Mouse (Mus musculus) kidney, embryonic 15.5 days (tissue): Measurements from ENCODE around the gene 1700042G07Rik. TPM values are rescaled to one million over a fixed set of nuclear protein-coding genes. Genes with fewer than 3 reads are reported as not detected.

ENCODE experiments used
- ATAC-seq: fragments of 200-750 bp; cut with Nextera tagmentation; replicated peaks from 2 replicates; pipeline ENCODE4 v1.8.0; 2017; ENCODE audit warnings: moderate TSS enrichment; ENCODE audit not compliant: low FRiP score
- H3K27ac ChIP-seq: fragments of 300-500 bp; sonication (generic); 2 replicates; pipeline ENCODE4 v1.5.1; 2015; ENCODE audit warnings: mild to moderate bottlenecking, inconsistent platforms
- H3K27me3 ChIP-seq: fragments of 300-500 bp; sonication (generic); 2 replicates; pipeline ENCODE4 v1.6.1; 2015; ENCODE audit warnings: inconsistent platforms
- H3K36me3 ChIP-seq: fragments of 300-500 bp; sonication (generic); 2 replicates; pipeline ENCODE4 v1.6.1; 2015; ENCODE audit warnings: inconsistent platforms
- H3K4me1 ChIP-seq: fragments of 300-500 bp; sonication (generic); 2 replicates; pipeline ENCODE4 v1.6.1; 2015; ENCODE audit warnings: inconsistent platforms
- H3K4me2 ChIP-seq: fragments of 300-500 bp; sonication (generic); 2 replicates; pipeline ENCODE4 v1.6.1; 2015; ENCODE audit warnings: moderate library complexity, mild to moderate bottlenecking, inconsistent platforms
- H3K4me3 ChIP-seq: fragments of 300-500 bp; sonication (generic); replicated peaks from 2 replicates; pipeline ENCODE4 v1.5.1; 2015; ENCODE audit warnings: mild to moderate bottlenecking, inconsistent platforms
- H3K9ac ChIP-seq: fragments of 300-500 bp; sonication (generic); 2 replicates; pipeline ENCODE4 v1.6.1; 2015; ENCODE audit warnings: mild to moderate bottlenecking, inconsistent platforms
- H3K9me3 ChIP-seq: fragments of 300-500 bp; sonication (generic); replicated peaks from 2 replicates; pipeline ENCODE4 v1.6.1; 2016; ENCODE audit warnings: inconsistent platforms
- WGBS: fragments of 180-500 bp; shearing (Covaris S2); methylation state at CpG from one replicate; pipeline ENCODE4 v1.1.7; 2015; ENCODE audit warnings: mixed read lengths; 5-methylcytosine and 5-hydroxymethylcytosine counted together
- polyA plus RNA-seq: library from polyadenylated mRNA; unstranded; fragments of >200 nt; fragmentation: Nextera tagmentation; extraction: Ambion mirVana; gene quantifications from 2 replicates; pipeline ENCODE4 v1.2.1, GENCODE M21; 2015

1700042G07Rik gene
- polyA plus RNA-seq, 1 experiment from 2014 or later: not detected

DNA sequence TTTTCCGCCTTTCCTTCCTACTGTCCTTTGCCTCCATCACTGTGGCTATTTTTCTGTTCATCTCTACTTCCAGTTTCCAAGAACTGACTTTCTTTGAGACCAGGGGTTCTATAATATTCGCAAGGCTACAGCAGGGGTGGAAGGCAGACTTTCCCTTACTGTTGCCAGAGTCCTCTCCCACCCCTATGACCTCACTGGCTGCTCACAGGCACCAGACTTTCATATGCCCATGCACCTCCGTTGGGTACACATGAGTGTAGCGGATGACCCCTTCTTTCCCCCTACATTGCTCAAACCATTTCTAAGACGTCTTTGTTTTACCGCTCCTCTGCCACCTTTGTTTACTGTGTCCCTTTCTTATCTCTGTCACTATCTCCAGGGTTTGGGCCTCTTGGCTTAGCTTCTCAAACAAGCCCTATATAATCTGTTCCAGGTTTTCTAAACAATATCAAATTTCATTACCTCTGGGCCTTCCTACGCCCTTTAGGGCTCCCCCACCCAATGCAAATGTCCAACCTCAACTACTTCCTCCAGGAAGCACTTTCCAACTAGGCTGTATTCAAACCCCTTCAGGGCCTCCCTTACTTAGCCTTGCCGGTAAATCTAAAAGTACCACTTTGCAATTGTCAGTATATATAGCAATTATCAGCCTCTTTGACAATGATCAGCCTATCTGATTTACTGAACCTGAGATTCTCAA, 7.3 kb upstream of the 1700042G07Rik start:
- Histone ChIP-seq H3K9me3 (no peaks in the 10 kb centered on the region), H3K9ac (no peak overlapping the region), H3K4me2 (no peak overlapping the region), H3K27me3 (no peaks in the 10 kb centered on the region), H3K4me1 (peaks cover 26% of the 10 kb centered on the region), H3K27ac (no peak overlapping the region), H3K4me3 (no peak overlapping the region), H3K36me3 (0 out of 2 replicates have a peak, but pooled peaks cover 4% of the 10 kb centered on the region)
- ATAC-seq: no peak
- 52% methylated on average over 8 of the region's 8 CpGs for WGBS

DNA sequence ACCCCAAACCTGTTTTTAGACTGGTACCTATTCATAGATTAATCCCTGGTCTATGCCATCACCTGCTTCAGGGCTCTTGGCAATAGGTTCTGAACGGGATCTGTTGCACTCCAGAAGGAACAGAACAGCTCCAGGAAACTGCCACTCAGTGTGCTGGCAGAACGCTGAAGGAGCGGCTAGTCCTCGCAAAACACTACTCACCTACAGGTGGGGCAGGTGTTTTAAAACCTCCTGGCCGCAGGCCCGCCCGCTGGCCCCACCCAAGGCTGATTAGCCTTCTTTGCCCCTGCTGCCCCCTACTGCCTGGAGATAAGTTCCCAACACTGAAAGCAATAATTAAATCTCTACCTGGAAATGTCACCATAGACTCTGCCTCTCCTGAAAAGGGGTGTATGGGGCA, 5.8 kb upstream of the 1700042G07Rik start, which contains the start of gene Tspan1:
Gene Tspan1, minus strand, starts transcription at position 198 of the 400 bp plus-strand sequence.
- Histone ChIP-seq H3K4me1 (peaks cover 21% of the 10 kb centered on the region), H3K4me3 (no peak within 1 kb of the TSS), H3K36me3 (no peaks in the 10 kb centered on the region), H3K27me3 (no peaks in the 10 kb centered on the region), H3K9me3 (no peaks in the 10 kb centered on the region), H3K9ac (no peak within 1 kb of the TSS), H3K4me2 (no peak within 1 kb of the TSS), H3K27ac (no peak within 1 kb of the TSS)
- no peak for ATAC-seq
- WGBS: 37% methylated on average over 7 of the region's 7 CpGs

DNA sequence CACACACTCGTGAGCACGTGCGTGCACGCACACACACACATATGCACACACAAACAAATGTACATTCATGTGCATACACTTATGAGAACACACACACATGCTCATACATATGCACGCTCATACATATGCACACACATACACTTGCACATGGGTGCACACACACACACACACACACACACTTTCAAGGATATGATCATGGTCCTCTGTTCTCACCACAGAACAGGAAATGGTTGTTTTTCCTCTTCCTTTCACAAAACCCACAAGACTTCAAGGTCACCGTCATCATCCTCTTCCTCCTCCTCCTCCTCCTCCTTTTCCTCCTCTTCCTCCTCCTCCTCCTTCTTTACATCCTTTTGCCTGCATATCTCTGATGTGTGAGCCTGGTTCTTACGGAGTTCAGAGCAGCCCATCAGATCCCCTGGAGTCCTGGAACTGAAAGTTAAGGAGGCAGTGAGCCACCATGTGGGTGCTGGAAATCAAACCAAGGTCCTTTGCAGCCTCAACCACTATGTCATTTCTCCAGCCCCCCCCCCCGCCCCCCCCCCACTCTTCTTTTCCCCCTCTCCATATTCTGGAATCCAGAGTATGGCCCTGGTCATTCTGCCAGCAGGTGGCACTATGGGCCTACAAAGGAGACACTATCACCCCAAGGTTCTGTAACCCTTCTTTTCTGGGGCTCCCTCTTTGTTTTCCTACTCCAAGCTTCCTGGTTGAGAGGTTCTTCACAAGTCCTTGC, 4.4 kb upstream of the 1700042G07Rik start:
- Histone ChIP-seq H3K27me3 (no peaks in the 10 kb centered on the region), H3K9ac (no peak overlapping the region), H3K9me3 (no peaks in the 10 kb centered on the region), H3K36me3 (no peaks in the 10 kb centered on the region), H3K4me3 (no peak overlapping the region), H3K4me1 (peaks cover 18% of the 10 kb centered on the region), H3K27ac (no peak overlapping the region), H3K4me2 (no peak overlapping the region)
- 82% methylated on average over 7 of the region's 8 CpGs for WGBS
- peak; percentile 45; the same call in 1 of the 2 replicates for ATAC-seq

DNA sequence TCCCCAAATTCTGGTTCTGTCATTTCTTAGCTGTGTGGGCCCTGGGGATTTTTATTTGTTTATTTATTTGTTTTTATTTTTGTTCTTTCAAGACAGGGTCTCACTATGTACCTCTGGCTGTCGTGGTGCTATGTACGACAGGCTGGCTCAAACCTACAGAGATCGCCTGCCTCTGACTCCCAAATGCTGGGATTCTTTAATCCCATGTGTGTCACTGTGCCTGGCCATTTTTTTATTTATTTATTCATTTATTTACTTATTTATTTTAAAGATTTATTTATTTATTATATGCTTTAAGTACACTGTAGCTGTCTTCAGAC, 3.9 kb upstream of the 1700042G07Rik start:
- WGBS: 76% methylated on average over 3 of the region's 3 CpGs
- H3K36me3 ChIP-seq: no peaks in the 10 kb centered on the region
- no peak overlapping the region for H3K27ac ChIP-seq
- H3K4me3 ChIP-seq: no peak overlapping the region
- H3K4me2 ChIP-seq: no peak overlapping the region
- no peaks in the 10 kb centered on the region for H3K9me3 ChIP-seq
- H3K27me3 ChIP-seq: no peaks in the 10 kb centered on the region
- ATAC-seq: peak; percentile 19; the same call in 1 of the 2 replicates
- no peak overlapping the region for H3K9ac ChIP-seq
- peaks cover 20% of the 10 kb centered on the region for H3K4me1 ChIP-seq

DNA sequence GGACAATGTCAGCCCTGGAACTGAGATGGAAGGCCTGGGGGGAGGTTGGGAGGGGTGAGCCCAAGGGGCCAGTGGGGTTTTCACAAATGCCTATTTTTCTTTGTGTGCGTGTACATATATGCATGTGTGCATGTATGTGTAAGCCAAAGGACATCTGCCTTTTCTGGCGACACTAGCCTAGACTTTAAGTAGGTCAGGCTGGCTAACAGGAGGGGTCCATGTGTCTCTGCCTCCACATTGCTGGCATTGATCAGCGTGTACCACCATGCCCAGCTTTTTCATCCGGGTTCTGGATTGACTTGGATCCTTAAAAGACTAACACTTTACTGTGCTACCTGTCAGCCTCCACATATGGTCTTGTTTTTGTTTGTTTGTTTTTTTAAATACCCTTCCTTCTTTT, 580 bp downstream of the 1700042G07Rik start:
- H3K9ac ChIP-seq: no peak overlapping the region
- no peaks in the 10 kb centered on the region for H3K27me3 ChIP-seq
- no peaks in the 10 kb centered on the region for H3K36me3 ChIP-seq
- no peak for ATAC-seq
- peaks cover 41% of the 10 kb centered on the region for H3K4me1 ChIP-seq
- no peaks in the 10 kb centered on the region for H3K9me3 ChIP-seq
- no peak overlapping the region for H3K4me3 ChIP-seq
- no peak overlapping the region for H3K27ac ChIP-seq
- 90% methylated on average over 4 of the region's 4 CpGs for WGBS
- no peak overlapping the region for H3K4me2 ChIP-seq

DNA sequence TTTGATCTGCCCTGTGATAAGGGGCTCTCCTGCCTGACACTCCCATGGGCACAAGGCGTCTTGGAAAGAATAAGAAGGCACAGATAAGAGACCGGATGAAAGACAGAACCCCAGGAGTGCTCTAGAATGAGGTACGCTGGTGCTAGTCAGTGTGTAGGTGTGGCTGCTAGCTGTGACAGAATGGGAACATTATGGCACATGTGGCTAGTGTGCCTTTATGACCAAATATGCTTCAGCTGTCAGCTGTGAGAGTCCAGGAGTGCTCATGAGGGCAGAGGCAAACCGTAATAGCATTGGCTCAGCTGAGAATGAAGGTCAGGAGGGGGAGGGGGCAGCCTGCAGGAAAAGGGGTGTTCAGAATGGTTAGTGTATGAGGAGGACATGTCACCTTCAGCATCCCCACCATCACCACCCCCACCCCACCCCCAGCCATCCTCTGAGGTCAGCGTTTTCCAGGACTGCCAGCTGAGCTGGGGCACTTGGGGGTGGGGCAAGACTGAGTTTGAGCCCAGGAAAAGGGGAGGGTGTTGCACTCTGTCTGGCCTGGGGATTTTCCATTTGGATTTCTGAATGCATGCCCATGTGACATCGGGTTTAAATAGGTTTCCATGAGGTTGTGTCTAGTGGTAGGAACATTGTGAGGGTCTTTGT, 1.4 kb downstream of the 1700042G07Rik start:
- Histone ChIP-seq H3K27me3 (no peaks in the 10 kb centered on the region), H3K27ac (peak overlapping the region; percentile 92; the same call in 1 of the 2 replicates)

DNA sequence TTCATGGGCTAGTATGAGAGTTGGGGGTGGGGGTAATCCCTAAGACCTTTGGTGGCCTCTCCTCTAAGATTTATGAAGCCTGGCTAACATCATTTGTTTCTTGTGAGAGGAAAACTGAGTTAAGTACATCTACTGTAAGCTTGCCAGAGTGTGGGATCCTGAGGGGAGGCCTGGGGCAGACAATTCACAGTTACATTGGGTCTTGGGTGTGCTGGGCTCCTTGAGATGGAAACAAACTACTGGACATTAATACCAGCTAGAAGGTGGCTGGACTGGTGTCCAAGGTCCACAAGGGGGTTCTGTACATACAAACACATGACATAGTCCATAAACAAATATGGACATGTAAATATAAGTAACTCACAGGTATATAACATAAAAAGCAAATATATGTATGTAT, 2.0 kb downstream of the 1700042G07Rik start:
- Histone ChIP-seq H3K4me1 (peaks cover 39% of the 10 kb centered on the region), H3K4me3 (no peak overlapping the region), H3K36me3 (no peaks in the 10 kb centered on the region), H3K27me3 (no peaks in the 10 kb centered on the region), H3K4me2 (no peak overlapping the region), H3K9ac (no peak overlapping the region), H3K27ac (peak overlapping the region; percentile 92; the same call in 1 of the 2 replicates), H3K9me3 (no peaks in the 10 kb centered on the region)
- ATAC-seq: no peak

More for the DNA sequence above, 1.4 kb downstream of the 1700042G07Rik start:
- no peak overlapping the region for H3K9ac ChIP-seq
- H3K4me2 ChIP-seq: no peak overlapping the region
- H3K36me3 ChIP-seq: no peaks in the 10 kb centered on the region
- H3K4me3 ChIP-seq: no peak overlapping the region
- H3K9me3 ChIP-seq: no peaks in the 10 kb centered on the region
- ATAC-seq: no peak
- peaks cover 39% of the 10 kb centered on the region for H3K4me1 ChIP-seq
- 52% methylated on average over 6 of the region's 6 CpGs for WGBS

DNA sequence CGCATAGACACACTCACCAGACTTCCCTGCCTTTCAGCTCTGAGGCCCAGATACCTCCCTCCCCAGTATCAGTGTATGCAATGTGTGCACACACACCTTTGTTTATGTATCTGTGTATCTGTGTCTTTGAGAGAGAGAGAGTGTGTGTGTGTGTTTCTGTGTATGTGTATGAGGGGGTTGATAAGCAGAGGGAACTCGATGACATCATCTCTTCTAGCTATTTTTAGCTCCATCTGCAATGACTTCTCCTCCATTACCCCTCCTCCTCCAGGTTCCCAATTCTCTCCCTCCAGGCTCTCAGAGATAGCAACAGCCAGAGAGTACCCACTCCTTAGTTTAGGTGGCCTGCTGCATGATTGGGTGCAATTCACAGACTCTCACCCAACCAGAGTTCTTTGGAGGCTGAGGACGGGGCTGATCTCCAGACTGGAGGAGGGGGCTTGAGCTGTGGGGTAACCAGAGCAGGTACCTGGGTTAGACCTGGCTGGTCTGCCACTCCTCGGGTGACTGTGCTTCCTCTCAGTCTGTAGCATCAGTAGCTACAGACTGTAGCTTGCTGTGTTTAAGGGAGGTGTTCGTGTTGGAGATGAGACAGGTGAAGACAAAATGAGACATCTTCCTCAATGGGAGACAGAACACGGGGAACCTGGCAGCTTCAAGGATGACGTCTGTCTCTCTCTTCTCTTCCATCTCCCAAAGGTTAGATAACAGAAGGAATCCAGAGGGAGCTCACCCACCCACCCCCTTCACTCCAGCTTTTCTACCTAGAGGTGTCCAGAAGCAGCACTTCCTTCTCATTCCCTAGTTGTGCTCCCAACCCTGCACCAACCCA, 2.8 kb downstream of the 1700042G07Rik start:
- WGBS: 66% methylated on average over 7 of the region's 7 CpGs
- Histone ChIP-seq H3K9ac (peak overlapping the region; percentile 32; the same call in 1 of the 2 replicates), H3K4me2 (peak overlapping the region; percentile 52), H3K27ac (peak overlapping the region; percentile 92), H3K4me1 (peaks cover 39% of the 10 kb centered on the region), H3K27me3 (no peaks in the 10 kb centered on the region), H3K4me3 (peak overlapping the region; percentile 30), H3K9me3 (no peaks in the 10 kb centered on the region), H3K36me3 (no peaks in the 10 kb centered on the region)
- no peak; the same call in none of the 2 replicates for ATAC-seq

DNA sequence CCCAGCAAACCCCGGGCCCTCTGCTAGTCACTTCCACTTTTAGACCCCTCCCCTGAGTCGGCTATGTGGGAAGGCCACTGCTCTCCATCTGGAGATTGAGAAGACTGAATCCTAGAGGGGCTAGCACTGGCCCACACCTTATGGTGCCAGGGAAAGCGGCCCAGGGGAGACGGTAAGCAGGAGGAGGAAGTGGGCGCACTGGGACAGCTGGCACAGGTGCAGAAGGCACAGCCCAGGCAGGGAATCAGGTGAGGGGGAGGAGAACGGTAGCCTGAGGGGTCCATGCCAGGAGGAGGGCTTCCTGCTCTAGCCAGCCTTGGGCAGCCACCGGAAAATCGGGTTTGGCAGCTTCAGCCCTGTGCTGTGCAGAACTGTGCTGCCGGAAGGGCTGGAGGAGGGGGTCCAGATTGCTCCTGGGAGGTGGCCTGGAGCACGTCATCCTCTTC, 3.4 kb downstream of the 1700042G07Rik start:
- peak overlapping the region; percentile 30 for H3K4me3 ChIP-seq
- H3K9ac ChIP-seq: peak overlapping the region; percentile 32; the same call in 1 of the 2 replicates
- H3K27me3 ChIP-seq: no peaks in the 10 kb centered on the region
- 14% methylated on average over 10 of the region's 10 CpGs for WGBS
- peaks cover 39% of the 10 kb centered on the region for H3K4me1 ChIP-seq
- H3K4me2 ChIP-seq: peak overlapping the region; percentile 52
- H3K36me3 ChIP-seq: no peaks in the 10 kb centered on the region
- peak; percentile 87 for ATAC-seq
- no peaks in the 10 kb centered on the region for H3K9me3 ChIP-seq
- H3K27ac ChIP-seq: peak overlapping the region; percentile 92

DNA sequence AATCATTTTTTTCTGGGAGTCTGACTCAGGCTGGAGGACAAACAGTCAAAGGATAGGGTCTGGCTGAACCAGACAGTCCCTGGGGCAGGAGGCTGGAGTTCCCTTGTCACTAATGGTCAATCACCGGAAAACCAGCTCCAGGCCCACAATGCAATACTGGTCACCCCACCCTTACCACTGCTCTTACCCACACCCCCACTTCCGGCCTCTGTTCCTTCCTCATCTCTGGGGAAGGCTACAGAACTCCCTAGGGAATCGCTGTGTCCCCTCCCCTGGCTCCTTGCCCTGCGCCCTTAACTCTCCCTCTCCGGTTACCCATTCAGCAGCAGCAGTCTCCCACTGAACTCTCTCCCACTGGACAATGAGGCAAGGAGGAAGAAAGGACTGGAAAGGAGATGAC, 4.0 kb downstream of the 1700042G07Rik start:
- peaks cover 42% of the 10 kb centered on the region for H3K4me1 ChIP-seq

DNA sequence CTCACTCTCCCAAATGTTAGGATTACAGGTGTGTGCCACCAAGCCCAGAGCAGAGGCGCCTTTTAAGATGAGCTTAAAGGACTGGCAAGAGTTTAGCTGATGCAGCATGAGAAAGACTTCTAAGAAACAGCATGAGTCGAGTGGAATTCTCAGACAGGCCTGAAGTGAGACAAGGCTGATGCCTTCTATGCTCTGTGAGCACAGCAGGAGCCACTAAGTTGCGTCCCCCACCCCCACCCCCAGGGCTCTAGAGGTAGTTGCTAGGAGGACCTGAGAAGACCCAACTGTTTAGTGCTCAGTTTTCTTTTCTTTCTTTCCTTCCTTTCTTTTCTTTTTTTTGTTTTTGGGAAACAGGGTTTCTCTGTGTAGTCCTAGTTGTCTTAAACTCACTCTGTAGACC, 8.9 kb downstream of the 1700042G07Rik start:
- H3K4me2 ChIP-seq: no peak overlapping the region
- H3K36me3 ChIP-seq: no peaks in the 10 kb centered on the region
- H3K4me1 ChIP-seq: peaks cover 24% of the 10 kb centered on the region
- ATAC-seq: no peak
- WGBS: 70% methylated on average over 3 of the region's 3 CpGs
- no peak overlapping the region for H3K4me3 ChIP-seq
- no peak overlapping the region for H3K9ac ChIP-seq
- no peaks in the 10 kb centered on the region for H3K9me3 ChIP-seq
- H3K27me3 ChIP-seq: no peaks in the 10 kb centered on the region
- H3K27ac ChIP-seq: no peak overlapping the region

More for the DNA sequence above, 4.0 kb downstream of the 1700042G07Rik start:
- no peaks in the 10 kb centered on the region for H3K27me3 ChIP-seq
- 15% methylated on average over 5 of the region's 5 CpGs for whole genome bisulfite sequencing
- ATAC-seq: peak; percentile 37
- no peaks in the 10 kb centered on the region for H3K36me3 ChIP-seq
- peak overlapping the region; percentile 92 for H3K27ac ChIP-seq
- no peak overlapping the region for H3K9ac ChIP-seq
- H3K4me3 ChIP-seq: peak overlapping the region; percentile 30
- no peaks in the 10 kb centered on the region for H3K9me3 ChIP-seq
- H3K4me2 ChIP-seq: peak overlapping the region; percentile 52
